ENCODE assay signal across 19 mouse cellular contexts in the genomic region with DNA sequence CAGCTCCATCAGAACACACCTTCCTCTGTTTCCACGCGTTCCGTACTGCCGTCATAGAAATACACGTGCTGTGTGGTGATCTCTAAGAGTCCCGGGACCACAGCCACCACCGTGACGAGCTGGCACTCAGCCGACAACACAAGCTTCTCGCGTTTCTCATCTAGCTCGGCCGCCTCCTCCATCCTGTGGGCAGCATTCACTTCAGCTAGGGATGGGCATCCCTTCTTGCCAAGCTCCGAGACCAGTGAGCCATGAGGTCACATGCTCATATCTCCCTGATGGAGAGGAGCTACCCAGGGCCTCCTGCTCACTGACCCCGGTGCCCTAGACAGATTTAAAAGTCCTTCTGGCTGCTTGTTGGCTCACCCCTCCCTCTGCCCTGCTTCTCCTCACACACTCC. TPM values are rescaled to one million over a fixed set of nuclear protein-coding genes. Genes with fewer than 3 reads are reported as not detected.
DNase-seq lines count a peak whose midpoint lies in the region; ATAC-seq and TF ChIP-seq lines count a peak whose summit lies in the region.
"Had no signal": no experiment of that assay in that cellular context is flagged by ENCODE, and none has a peak within 500 bp of the region (broad histone marks: within the 10 kb centered on the region; RNA-seq: fewer than 3 reads in every experiment).

No protein-coding gene starts in this region.

- H3K36me3 ChIP-seq in kidney, embryonic 15.5 days = peaks cover 34% of the 10 kb centered on the region
- H3K36me3 ChIP-seq: hindbrain, embryonic 12.5 days; midbrain, embryonic 15.5 days; neural tube, embryonic 12.5 days had no signal

- H3K4me3 ChIP-seq in kidney, embryonic 15.5 days (replicated peaks) = no peak overlapping the region
- H3K4me3 ChIP-seq: forebrain, embryonic 10.5 days; heart, adult 2 months; hindbrain, embryonic 12.5 days; midbrain, embryonic 15.5 days; neural tube, embryonic 12.5 days had no signal

- H3K9ac ChIP-seq in kidney, embryonic 15.5 days = no peak overlapping the region
- H3K9ac ChIP-seq: hindbrain, embryonic 12.5 days; neural tube, embryonic 12.5 days had no signal

- CTCF ChIA-PET in Patski (lab: Charles Lee) = interaction anchor here (0.9 to 1.9 kb wide), 7 partner anchors 10 to 219 kb away, joined by 3 to 7 read pairs (median 5); no protein-coding TSS in a partner anchor

- TF ChIP-seq CTCF in Patski (IDR thresholded peaks at IDR 0.05) = no peak

- WGBS in kidney, embryonic 15.5 days = 62% methylated on average over 15 of the region's 15 CpGs

- ATAC-seq in Patski = no peak
- peak; percentile 38; the same call in 1 of the 2 replicates for ATAC-seq in kidney, embryonic 15.5 days (replicated peaks; ENCODE audit: low FRiP score)
- ATAC-seq: forebrain, embryonic 16.5 days; lung, postnatal 0 days; midbrain, embryonic 15.5 days had no signal

- H3K4me2 ChIP-seq in kidney, embryonic 15.5 days = no peak overlapping the region
- H3K4me2 ChIP-seq: hindbrain, embryonic 12.5 days; midbrain, embryonic 15.5 days; neural tube, embryonic 12.5 days had no signal

- H3K27me3 ChIP-seq in Patski = no peaks in the 10 kb centered on the region
- peaks cover 33% of the 10 kb centered on the region for H3K27me3 ChIP-seq in kidney, embryonic 15.5 days

- H3K27ac ChIP-seq in kidney, embryonic 15.5 days = no peak overlapping the region
- H3K27ac ChIP-seq: forebrain, embryonic 10.5 days; heart, adult 2 months; hindbrain, embryonic 12.5 days; macrophage; midbrain, embryonic 15.5 days; neural tube, embryonic 12.5 days had no signal

- H3K4me1 ChIP-seq in kidney, embryonic 15.5 days = peaks cover 31% of the 10 kb centered on the region

- no peaks in the 10 kb centered on the region for H3K9me3 ChIP-seq in kidney, embryonic 15.5 days (replicated peaks)
- H3K9me3 ChIP-seq: forebrain, embryonic 10.5 days; hindbrain, embryonic 12.5 days; midbrain, embryonic 15.5 days; neural tube, embryonic 12.5 days had no signal

- POLR2A ChIA-PET in Patski (lab: Charles Lee) = no interaction called here

- peak; percentile 52 to 55 for DNase-seq in cerebellum, postnatal 10 days
- no peak for DNase-seq in cerebellum, postnatal 36 days
- DNase-seq in Patski (ENCODE audit: low read depth, low spot score) = peak; percentile 55
- peak; percentile 67 to 80 for DNase-seq in kidney, postnatal 36 days
- DNase-seq in retina, embryonic 14.5 days (ENCODE audit: low spot score) = no peak
- no peak for DNase-seq in adipocyte (ENCODE audit: low spot score)
- DNase-seq: cerebellum, adult 18-20 months; gastrocnemius, postnatal 25 days; heart, adult 2 months; retina, postnatal 1 day; right cerebral cortex, postnatal 25 days had no signal

- in situ Hi-C loops in Patski (cut with MboI; ENCODE audit: low pct_unique_long_range_greater_than_20kb) = loop anchor here (5.0 kb wide), 1 partner anchor 137 kb away; no protein-coding TSS in a partner anchor

RNA-seq across cellular contexts. Expression of a gene that starts 5.9 kb away (rescaled TPM):
- polyA plus RNA-seq in Patski (2021) = 69.3 TPM
- 55.2 and 56.4 TPM in 2 replicates for polyA plus RNA-seq in kidney, embryonic 15.5 days (2015; fragmentation: Nextera tagmentation; extraction: Ambion mirVana)

RNA-seq across cellular contexts. Expression of a gene that starts 23.8 kb away (rescaled TPM):
- polyA plus RNA-seq in Patski (2021) = 20.0 TPM
- 3.7 and 5.5 TPM in 2 replicates for polyA plus RNA-seq in kidney, embryonic 15.5 days (2015; fragmentation: Nextera tagmentation; extraction: Ambion mirVana)

RNA-seq across cellular contexts. Expression of a gene that starts 26.1 kb away (rescaled TPM):
- polyA plus RNA-seq in Patski (2021) = 88.1 TPM
- polyA plus RNA-seq in kidney, embryonic 15.5 days (2015; fragmentation: Nextera tagmentation; extraction: Ambion mirVana) = 151 and 157 TPM in 2 replicates

Comparison
In these comparisons a context has a peak if more than half of its experiments do, and no peak if none do; other contexts are left out.
1. DNase-seq: peak in cerebellum, postnatal 10 days (2 of 2), Patski (single experiment) and kidney, postnatal 36 days (2 of 2); none in cerebellum, postnatal 36 days (0 of 2), retina, embryonic 14.5 days (single experiment) and adipocyte (single experiment).